Mouse (Mus musculus): ENCODE measurements at regions not wholly inside any gene's neighbourhood (a gene's known extent, or its start where the extent isn't known, plus 50 kb on each side); places are given as distances from the start of the nearest gene placed in this dataset.
"Not testable (repeated sequence)": the region's sequence is repeated elsewhere in the genome, so short reads cannot be mapped to it uniquely, and the experiment has no call there.

DNA sequence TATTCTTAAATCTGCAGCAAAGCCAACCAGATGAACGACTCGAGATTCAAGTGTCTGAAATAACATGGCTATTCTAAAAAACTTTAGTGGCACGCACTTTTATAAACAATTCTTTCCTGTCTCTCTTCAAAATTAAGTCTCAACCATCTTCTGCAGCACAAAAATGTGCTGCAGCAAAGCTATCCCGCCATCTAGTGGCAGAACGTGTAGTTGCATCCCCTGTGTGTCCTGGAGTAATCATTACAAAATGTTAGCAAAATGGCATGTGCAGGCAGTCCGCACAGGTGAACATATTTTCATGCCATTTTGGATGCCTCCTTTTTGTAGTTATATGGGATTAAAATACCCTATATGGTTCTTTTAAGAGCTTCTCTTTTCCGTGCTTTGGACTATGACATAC lies 293.1 kb upstream of the Slc7a14 start:
- DNase-seq (ENCODE audit: low spot score) (peak; percentile 77), ATAC-seq (ENCODE audit: low FRiP score, low TSS enrichment) (no peak)
- WGBS: 13% methylated on average over 7 of the region's 7 CpGs

DNA sequence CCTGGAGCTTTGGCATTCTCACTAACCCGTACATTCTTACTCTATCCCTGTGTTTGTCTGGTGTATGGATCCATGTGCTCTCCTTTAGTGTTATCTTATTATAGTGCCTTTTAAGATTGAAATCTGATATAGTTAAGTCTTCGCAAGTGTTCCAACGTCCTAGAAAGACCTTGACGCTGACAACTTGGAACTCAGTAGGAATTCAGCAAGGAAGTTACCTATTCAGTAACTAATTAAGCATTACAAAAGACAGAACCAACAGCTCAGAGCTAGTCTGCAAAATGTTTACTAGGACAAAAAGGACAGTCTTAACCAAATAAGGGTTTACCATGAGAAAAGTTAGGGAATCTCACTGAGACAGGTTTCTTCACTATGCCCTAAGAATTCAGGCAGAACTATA lies 286.4 kb upstream of the Slc7a14 start:
- not testable (repeated sequence) for H3K4me2 ChIP-seq (replicated peaks; ENCODE audit: low read depth); H3K4me3 ChIP-seq (ENCODE audit: low read depth, low read length); H3K36me3 ChIP-seq (ENCODE audit: control insufficient read depth, insufficient read depth, low read length); H3K4me1 ChIP-seq (replicated peaks; ENCODE audit: control insufficient read depth, insufficient read depth); H3K9me3 ChIP-seq (ENCODE audit: control insufficient read depth, low read length); H3K9ac ChIP-seq (ENCODE audit: low read length); H3K27me3 ChIP-seq (ENCODE audit: control insufficient read depth, insufficient read depth, low read length); ATAC-seq (ENCODE audit: low FRiP score, low TSS enrichment); H3K27ac ChIP-seq (replicated peaks); DNase-seq (ENCODE audit: low spot score)
- WGBS: 66% methylated on average over 4 of the region's 4 CpGs

More for the DNA sequence above, 293.1 kb upstream of the Slc7a14 start:
- Histone ChIP-seq H3K27ac (replicated peaks) (no peak overlapping the region), H3K4me2 (replicated peaks; ENCODE audit: low read depth) (no peak overlapping the region), H3K4me1 (replicated peaks; ENCODE audit: control insufficient read depth, insufficient read depth) (no peaks in the 10 kb centered on the region), H3K27me3 (ENCODE audit: control insufficient read depth, insufficient read depth, low read length) (no peaks in the 10 kb centered on the region), H3K4me3 (ENCODE audit: low read depth, low read length) (no peak overlapping the region), H3K9ac (ENCODE audit: low read length) (no peak overlapping the region), H3K9me3 (ENCODE audit: control insufficient read depth, low read length) (no peaks in the 10 kb centered on the region), H3K36me3 (ENCODE audit: control insufficient read depth, insufficient read depth, low read length) (no peaks in the 10 kb centered on the region)
- TF ChIP-seq CTCF (IDR thresholded peaks at IDR 0.05; ENCODE audit: low read depth) (peak; percentile 95), EP300 (optimal IDR thresholded peaks at IDR 0.05) (no peak)

DNA sequence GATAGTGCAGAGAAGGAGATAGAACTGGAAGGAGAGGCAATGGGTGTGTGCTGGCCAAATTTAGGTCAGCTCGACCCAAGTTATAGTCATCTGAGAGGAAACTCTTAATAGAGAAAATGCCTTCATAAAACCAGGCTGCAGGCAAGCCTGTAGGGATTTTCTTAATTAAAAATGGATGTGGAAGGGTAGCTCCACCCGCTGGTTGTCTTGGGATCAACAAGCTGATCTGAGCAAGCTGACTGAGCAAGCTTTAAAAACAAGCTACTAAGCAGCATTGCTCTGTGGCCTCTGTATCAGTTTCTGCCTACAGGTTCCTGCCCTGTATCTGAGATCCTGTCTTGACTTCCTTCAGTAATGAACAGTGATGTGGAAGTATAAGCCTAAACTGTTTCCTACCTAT lies 275.8 kb upstream of the Slc7a14 start:
- TF ChIP-seq EP300 (optimal IDR thresholded peaks at IDR 0.05) (no peak), CTCF (IDR thresholded peaks at IDR 0.05; ENCODE audit: low read depth) (peak; percentile 43)
- Histone ChIP-seq H3K36me3 (ENCODE audit: control insufficient read depth, insufficient read depth, low read length) (no peaks in the 10 kb centered on the region), H3K27ac (replicated peaks) (no peak overlapping the region), H3K4me1 (replicated peaks; ENCODE audit: control insufficient read depth, insufficient read depth) (no peaks in the 10 kb centered on the region), H3K27me3 (ENCODE audit: control insufficient read depth, insufficient read depth, low read length) (no peaks in the 10 kb centered on the region), H3K4me3 (ENCODE audit: low read depth, low read length) (no peak overlapping the region), H3K4me2 (replicated peaks; ENCODE audit: low read depth) (no peak overlapping the region), H3K9ac (ENCODE audit: low read length) (no peak overlapping the region), H3K9me3 (ENCODE audit: control insufficient read depth, low read length) (no peaks in the 10 kb centered on the region)
- DNase-seq (ENCODE audit: low spot score): no peak
- ATAC-seq (ENCODE audit: low FRiP score, low TSS enrichment): no peak
- 62% methylated on average over 2 of the region's 2 CpGs for WGBS

DNA sequence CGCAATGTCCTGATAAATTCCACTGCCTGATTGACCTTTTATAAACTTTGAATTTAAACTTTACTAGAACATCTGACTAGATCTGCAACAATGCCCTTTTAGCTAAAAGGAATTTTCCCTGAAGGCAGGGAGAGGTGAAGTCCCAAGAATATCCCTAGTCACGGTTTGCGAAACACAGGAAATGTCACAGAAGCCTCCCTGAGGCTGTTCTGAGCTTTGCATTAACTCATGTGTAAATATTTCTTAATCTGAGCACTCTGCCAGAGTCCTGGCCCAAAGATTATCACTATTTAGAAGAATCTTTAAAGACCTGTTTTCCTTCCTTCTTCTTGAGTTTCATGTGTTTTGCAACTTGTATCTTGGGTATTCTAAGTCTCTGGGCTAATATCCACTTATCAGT lies 263.7 kb upstream of the Slc7a14 start:
- Histone ChIP-seq H3K9me3 (ENCODE audit: control insufficient read depth, low read length) (no peaks in the 10 kb centered on the region), H3K4me1 (replicated peaks; ENCODE audit: control insufficient read depth, insufficient read depth) (no peaks in the 10 kb centered on the region), H3K27me3 (ENCODE audit: control insufficient read depth, insufficient read depth, low read length) (no peaks in the 10 kb centered on the region), H3K4me3 (ENCODE audit: low read depth, low read length) (no peak overlapping the region), H3K4me2 (replicated peaks; ENCODE audit: low read depth) (no peak overlapping the region), H3K36me3 (ENCODE audit: control insufficient read depth, insufficient read depth, low read length) (no peaks in the 10 kb centered on the region), H3K9ac (ENCODE audit: low read length) (no peak overlapping the region), H3K27ac (replicated peaks) (no peak overlapping the region)
- ATAC-seq (ENCODE audit: low FRiP score, low TSS enrichment) (no peak), DNase-seq (ENCODE audit: low spot score) (no peak)
- 88% methylated on average over 3 of the region's 3 CpGs for WGBS
- no peak for TF ChIP-seq EP300 (optimal IDR thresholded peaks at IDR 0.05)
- TF ChIP-seq CTCF (IDR thresholded peaks at IDR 0.05; ENCODE audit: low read depth): no peak
